Comparison of ENCODE assay signal across 21 mouse cellular contexts in the genomic region with DNA sequence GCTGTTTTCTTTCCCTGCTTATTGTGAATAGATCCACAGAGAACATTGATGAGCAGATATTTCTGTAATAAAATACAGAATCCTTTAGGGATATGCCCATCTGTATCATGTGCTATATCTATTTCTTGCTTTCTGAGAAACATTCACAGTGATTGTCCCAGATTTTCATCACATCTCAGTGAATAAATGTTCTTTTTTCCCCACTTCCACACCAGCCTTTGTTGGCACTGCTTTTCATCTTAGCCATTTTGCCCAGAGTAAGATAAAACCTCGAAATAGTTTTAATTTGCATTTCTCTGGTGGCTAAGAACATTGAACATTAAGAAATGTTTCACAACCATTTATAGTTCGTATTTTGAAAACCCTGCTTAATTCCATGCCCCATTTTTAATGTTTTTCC.
"Had no signal": no experiment of that assay in that cellular context is flagged by ENCODE, and none has a peak within 500 bp of the region (broad histone marks: within the 10 kb centered on the region; RNA-seq: fewer than 3 reads in every experiment).

No protein-coding gene starts in this region.

- H3K27ac ChIP-seq: intestine, embryonic 15.5 days; kidney, embryonic 15.5 days; limb, embryonic 10.5 days; limb, embryonic 13.5 days; liver, embryonic 12.5 days; liver, embryonic 15.5 days; stomach, embryonic 15.5 days had no signal

- H3K4me3 ChIP-seq: intestine, embryonic 15.5 days; kidney, embryonic 15.5 days; limb, embryonic 10.5 days; limb, embryonic 13.5 days; liver, embryonic 12.5 days; liver, embryonic 15.5 days; stomach, embryonic 15.5 days had no signal

- DNase-seq: kidney, adult 11 months; kidney, adult 8-10 months; kidney, postnatal 10 days; kidney, postnatal 36 days; layer of hippocampus, postnatal 36 days; liver; lung, adult 18-20 months; lung, postnatal 14 days; lung, postnatal 4 days; midbrain, embryonic 14.5 days; right cerebral cortex, postnatal 25 days; spleen, adult 18-20 months; thymus, adult 18-20 months; thymus, postnatal 36 days had no signal

- ATAC-seq: intestine, embryonic 15.5 days; liver, embryonic 12.5 days had no signal
